Mouse (Mus musculus) gastrocnemius, postnatal 14 days (tissue): ENCODE results near the gene Cdhr5. TPM values are rescaled to one million over a fixed set of nuclear protein-coding genes. Genes with fewer than 3 reads are reported as not detected.

Experiments
- DNase-seq: peaks from one replicate; pipeline ENCODE4 v3.0.0; 2021; ENCODE audit warnings: mixed read lengths
- intact Hi-C: fragments of 180-260 bp; cut with DNase I; formaldehyde crosslinking; loops from one replicate; pipeline ENCODE4 v1.15.1; 2025; ENCODE audit warnings: low total_unique reads
- long read RNA-seq, 2 experiments: library from polyadenylated mRNA; stranded (forward); transcript quantifications; one replicate each; pipeline ENCODE4 v2.0.0; 2021
- total RNA-seq, 2 experiments: library from RNA; stranded (reverse); gene quantifications; 2 replicates each; pipeline ENCODE4 v1.2.3; 2021

Cdhr5 gene
- under 1 TPM; 0.44 to 0.59 TPM for total RNA-seq
- long read RNA-seq, experiment 1, partial matches to known transcripts = 0 of 1 reads
- long read RNA-seq, experiment 1, other reads (novel, unspliced or antisense) = 0 of 1 reads
- long read RNA-seq, experiment 2, partial matches to known transcripts = 0 of 1 reads
- long read RNA-seq, experiment 2, other reads (novel, unspliced or antisense) = 0 of 1 reads

DNA sequence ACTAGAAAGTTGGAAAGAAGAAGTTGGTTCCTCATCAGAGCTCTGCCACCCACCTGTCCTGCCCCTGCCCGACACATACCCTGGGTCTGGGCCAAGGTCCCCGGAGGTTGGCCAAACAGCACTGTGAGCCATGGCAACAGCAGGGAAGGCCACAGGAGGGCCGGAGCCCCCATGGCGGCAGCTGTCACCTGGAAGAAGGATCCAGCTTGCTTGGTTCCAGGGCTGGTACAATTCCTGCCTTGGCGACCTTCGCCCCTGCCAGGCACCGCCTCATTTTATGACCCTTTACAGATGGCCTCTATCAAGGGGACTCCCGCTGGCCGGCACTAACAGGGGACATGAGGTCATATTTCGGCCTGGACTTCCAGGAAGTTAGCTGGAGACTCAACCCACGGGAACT is at the start of gene Cdhr5:
Cdhr5 (minus strand) TSS at position 241 of the 400 bp plus-strand sequence.
- DNase-seq = no peak
- intact Hi-C loops = no loop called here

DNA sequence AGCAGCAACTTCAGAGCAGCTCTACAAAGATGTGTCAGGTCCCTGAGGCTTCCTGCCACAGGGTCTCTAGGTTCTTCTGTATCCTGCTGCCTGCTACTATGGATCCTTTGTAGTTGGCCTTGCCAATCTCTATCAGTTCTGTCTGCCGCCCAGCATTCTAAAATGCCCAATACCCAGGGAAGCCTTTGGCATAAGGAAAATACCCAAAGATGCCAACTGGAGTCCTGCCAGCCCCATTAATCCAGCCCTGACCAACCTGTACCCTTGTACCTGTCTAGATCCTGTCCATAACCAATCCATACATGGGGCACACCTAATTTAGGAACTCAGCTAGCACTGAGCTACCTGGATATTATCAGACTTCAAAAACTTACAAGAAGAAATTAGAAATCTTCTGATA is 48.1 kb upstream of the Cdhr5 start:
- intact Hi-C loops = no loop called here
- no peak for DNase-seq

DNA sequence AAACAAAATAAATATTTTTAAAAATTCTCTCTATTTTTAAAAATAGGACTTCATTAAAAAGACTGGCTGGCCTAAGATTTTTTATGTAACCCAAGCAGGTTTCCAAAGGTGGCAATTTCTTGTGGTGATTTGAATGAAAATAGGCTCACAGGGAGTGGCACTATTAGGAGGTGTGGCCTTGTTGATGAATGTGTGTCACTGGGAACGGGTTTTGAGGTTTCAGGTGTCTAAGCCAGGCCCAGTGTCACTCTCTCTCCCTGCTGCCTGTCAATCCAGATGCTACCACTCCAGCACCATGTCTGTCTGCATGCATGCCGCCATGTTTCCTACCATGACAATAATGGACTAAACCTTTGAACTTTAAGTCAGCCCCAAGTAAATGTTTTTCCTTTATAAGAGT is 42.9 kb upstream of the Cdhr5 start:
- no peak for DNase-seq
- intact Hi-C loops = no loop called here

DNA sequence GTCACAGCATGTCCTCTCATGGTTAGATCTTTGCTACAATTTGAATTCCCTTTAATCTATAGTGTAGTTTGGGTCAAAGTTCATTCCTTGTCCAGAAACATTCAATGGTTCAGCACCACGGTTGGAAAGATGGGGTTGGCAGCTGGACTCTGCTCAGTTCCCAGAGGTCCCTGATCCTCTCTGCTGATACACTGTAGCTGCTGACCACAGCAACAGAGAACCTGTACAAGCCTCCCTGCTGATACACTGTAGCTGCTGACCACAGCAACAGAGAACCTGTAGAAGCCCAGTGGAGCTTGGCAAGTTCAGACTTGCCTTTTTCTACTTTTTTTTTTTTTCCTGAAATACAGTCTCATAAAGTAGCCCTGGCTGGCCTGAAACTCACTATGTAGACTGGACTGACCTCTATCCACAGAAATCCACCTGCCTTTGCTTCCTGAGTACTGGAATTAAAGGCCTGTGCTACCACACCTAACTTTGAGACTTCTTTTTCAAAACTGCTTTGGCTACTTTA is 41.1 kb upstream of the Cdhr5 start:
- DNase-seq = no peak

DNA sequence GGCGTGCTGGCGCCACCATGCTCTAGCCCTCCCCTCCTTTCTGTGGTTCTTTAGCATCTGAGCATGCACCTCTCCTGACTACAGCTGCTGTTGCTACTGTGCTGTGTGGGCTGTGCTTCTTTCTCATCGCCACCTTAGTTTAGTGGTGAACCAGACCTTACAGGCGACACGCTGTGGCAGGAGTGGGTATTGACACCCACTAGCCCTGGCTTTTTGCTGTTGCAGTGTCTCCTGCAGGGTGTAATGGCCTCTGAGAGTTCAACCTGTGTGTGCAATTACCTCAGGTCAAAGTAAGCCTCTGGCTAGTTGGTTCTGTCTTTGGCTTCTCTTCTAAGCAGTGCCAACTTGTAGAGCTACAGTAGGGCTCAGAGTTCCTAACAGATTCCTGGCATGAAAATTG is 39.4 kb upstream of the Cdhr5 start:
- intact Hi-C loops = no loop called here
- no peak for DNase-seq

More for the DNA sequence above, 41.1 kb upstream of the Cdhr5 start:
- intact Hi-C loops = no loop called here

DNA sequence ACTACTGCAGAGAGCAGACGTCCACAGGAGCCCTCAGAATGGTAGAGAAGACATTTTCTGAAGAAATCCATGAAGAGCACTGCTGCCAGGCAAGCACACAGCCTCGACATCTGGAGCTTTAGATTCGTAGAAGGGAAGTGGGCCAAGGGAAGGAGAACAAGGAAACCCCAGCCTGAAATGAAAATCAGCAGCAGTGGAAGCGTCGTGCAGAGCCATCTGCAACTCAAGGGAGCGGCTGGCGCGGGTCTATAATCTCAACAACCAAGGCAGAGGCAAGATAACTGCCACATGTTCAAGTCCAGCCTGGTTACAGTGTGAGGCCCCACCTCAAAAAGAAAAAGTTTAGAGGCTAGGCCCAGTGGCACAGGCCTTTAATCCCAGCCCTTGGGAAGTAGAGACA is 38.5 kb upstream of the Cdhr5 start:
- intact Hi-C loops = no loop called here
- DNase-seq = no peak

DNA sequence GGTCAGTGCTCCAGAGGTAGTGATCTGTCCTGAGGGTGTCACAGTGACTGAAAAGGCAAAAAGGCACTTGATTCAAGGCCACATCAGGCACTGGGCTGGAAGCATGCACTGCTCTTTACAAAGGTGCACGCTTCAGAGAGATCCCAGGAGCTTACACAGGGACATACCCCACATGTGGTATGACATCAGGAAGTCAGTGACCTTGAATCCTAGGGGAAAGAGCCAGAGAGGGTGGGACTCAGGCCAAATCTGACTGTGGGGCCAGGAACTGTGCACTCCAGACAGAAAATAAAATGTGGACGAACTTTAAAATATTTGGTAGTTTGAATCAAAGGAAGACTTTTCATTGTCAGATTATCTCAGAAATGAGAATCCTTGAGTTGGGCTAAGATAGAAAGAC is 37.8 kb upstream of the Cdhr5 start:
- no peak for DNase-seq
- intact Hi-C loops = no loop called here

DNA sequence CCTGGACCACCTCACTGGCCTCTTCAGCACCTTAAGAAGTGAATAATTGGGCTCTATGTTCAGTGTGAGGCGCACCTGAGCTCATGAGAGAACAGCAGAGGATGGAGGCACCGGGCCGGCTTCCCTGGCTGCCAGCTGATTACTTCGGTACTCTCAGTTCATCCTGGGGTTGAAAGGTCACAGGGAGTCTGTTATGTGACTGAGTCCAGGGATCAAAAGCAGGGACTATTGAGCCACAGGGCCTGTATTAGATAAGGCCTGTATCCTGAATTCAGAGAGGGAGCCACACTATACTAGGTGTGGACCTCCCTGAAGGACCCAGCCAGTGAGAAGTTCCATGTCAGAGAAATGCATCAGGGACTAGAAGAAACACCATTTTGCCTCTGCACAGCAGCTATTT is 28.0 kb upstream of the Cdhr5 start:
- intact Hi-C loops = no loop called here
- DNase-seq = no peak

DNA sequence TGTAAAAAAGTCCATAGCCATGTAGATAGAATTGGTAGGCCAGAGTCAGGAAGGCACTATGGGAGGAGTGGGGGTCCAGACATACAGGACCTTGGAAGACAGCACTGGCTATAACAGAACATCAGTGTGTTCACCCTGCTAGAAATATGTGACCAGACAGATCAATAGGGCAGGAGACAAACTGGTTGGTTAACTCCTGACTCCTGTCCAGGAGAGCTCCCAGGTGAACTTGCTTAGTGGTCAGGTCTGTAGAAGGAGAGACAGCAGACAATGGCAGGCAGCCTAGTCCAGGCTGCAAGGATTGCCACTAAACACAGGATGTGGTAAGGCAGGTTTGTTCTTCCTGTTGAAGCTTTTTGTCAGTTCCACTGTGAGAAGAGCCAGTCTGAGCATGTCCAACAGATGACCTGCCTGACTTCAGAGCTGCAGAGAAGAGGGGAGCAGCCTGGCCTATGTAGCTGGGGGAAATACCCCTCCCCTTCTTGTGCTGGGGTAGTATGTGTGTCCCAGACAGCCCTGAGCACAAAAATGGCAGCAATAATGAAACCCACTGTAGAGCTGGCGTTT is 26.2 kb upstream of the Cdhr5 start:
- no peak for DNase-seq
- intact Hi-C loops = no loop called here

DNA sequence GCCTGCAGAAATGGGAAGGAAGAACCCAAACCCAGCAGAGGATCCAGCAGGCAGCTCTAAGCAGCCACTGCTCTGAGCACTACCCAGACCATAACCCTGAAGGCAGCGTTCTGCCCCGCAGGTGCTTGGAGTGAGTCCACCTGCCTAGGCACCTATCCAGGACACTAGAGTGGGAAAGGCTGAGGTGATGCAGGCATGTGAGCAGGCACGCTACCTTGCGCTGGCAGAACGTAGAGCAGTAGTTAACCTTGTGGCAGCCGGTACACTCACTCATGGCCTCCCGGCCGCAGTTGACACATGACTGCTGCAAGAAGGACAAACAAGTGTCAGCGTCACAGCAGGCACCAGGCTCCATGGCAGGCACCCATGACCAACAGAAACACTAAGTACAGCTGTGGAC is 24.8 kb upstream of the Cdhr5 start:
- no peak for DNase-seq
- intact Hi-C loops = no loop called here

DNA sequence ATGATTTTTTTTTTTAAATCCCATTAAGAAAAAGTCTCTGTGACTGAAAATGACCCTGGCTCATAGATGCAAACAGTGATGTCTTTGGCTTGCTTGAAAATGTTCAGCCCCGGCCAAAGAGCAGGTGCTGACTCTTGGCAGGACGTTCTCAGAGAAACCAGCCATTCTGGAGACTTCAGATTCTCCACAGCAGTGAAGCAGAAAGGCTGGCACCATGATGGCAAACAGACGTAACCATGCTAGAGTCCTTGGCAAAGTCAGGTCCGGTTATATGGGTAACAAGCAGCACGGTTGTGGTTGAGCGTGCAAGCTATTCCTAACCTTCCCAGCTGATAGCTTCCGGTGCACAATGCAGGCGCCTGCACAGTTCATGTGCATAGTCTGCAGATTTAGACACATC is 22.6 kb upstream of the Cdhr5 start:
- DNase-seq = no peak
- intact Hi-C loops = no loop called here

DNA sequence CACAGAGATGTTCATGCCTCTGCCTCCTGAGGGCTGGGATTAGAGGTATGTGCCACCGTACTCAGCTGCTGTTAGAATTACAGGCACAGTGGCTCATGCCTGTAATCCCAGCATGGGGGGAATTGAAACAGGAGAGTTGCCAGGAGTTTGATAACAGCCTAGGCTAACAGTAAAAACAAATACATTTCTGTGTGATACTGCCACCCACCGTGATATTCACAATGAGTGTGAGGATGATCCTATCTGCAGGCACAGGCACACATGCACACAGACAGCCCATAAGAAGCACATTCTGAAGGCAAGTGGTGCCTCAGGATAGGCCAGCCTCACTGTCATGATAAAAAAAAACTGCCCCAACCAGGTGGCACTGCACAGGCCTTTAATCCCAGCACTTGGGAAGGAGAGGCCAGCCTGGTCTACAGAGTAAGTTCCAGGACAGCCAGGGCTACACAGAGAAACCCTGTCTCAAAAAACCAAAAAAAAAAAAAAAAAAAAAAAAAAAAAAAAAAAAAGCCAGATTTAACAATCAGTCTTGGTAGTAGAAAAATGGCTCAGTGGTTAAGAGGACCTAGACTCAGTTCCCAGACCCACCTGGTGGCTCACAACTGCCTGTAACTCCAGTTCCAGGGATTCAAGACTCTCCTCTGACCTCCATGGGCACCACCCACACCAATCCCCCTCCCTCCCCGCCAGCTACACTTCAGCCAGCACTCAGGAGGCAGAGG is 21.5 kb upstream of the Cdhr5 start:
- no peak for DNase-seq
- intact Hi-C loops = no loop called here

DNA sequence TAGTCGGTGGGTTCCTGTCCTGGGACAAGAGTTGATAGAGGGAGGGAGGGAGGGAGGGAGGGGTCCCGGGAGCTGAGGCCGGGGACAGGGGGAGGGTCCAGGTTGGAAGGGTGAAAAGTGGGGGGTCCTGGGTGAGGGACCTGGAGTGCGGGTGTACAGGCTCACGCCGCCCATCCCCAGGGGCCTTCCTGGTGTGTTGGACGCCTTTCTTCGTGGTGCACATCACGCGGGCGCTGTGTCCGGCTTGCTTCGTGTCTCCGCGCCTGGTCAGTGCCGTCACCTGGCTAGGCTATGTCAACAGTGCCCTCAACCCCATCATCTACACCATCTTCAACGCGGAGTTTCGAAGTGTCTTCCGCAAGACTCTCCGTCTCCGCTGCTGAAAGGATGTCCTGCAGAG is 17.9 kb upstream of the Cdhr5 start:
- DNase-seq = no peak
- intact Hi-C loops = no loop called here

DNA sequence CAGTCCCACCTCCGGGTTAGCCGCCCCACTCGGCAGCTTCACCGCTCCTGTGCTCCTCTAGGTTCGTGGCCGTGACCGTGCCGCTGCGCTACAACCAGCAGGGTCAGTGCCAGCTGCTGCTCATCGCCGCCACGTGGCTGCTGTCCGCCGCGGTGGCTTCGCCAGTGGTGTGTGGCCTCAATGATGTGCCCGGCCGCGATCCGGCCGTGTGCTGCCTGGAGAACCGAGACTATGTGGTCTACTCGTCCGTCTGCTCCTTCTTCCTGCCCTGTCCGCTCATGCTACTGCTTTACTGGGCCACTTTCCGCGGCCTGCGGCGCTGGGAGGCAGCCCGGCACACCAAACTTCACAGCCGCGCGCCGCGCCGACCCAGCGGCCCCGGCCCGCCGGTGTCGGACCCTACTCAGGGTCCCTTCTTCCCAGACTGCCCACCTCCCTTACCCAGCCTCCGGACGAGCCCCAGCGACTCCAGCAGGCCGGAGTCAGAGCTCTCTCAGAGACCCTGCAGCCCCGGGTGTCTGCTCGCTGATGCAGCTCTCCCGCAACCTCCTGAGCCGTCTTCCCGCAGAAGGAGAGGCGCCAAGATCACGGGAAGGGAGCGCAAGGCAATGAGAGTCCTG is 17.4 kb upstream of the Cdhr5 start:
- intact Hi-C loops = no loop called here
- peak; percentile 55 for DNase-seq

DNA sequence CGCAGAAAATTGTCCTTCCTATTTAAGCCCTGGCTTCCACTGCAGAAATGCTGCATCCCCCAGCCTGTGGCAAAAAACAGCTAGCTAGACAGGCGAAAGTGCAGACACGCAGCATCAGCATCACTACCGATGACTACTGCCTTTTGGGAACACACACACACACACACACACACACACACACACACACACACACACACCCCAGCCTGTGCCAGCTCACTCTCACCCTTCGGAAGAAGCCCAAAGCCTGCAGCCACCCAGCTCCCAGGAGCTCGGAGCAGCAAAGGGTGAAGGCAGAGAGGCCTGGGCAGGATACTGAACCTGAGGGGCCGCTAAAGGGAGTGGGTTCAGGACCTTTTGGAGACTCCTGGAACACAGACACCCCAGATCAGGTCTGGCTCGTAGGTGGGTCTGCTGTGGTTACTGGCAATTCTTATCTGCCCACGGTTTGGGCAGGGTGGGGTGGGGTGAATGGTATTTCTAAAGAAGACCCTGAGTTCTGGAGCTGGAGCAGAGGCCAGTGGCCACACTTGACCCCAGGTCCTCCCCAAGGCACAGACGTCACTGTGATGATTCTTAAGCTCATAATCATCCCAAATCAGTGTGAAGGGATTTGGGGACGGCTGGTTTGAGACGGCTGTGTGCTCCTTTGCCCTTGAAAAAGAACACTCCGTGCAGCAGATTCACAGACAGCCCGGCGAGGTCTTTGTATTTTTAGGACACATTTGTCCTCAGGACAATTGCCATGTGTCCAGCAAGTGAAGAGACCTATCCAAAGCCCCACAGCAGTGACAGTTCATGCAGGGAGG is 16.2 kb upstream of the Cdhr5 start:
- DNase-seq = no peak
- intact Hi-C loops = no loop called here

DNA sequence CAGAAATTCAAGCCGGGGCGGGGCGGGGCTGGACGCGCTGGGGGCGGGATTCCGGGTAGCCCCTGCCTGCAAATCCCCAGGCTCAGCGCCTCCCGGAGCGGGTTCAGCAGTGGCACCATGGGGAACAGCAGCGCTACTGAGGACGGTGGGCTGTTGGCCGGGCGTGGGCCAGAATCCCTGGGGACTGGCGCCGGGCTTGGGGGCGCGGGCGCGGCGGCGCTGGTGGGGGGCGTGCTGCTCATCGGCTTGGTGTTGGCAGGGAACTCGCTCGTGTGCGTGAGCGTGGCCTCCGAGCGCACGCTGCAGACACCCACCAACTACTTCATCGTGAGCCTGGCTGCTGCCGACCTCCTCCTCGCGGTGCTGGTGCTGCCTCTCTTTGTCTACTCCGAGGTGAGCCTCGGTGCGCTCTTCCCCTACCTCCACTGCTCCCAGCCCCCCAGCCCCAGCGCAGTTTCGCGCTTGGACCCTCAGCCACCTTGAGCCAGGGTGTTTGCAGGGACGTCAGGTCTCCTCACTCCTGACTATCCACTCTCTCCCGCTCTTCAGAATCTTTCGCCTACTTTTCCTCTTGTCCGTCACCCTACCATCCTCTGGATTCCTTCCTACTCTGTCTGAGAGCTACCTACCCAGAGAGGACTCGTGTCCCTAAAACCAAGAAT is 15.5 kb upstream of the Cdhr5 start, which contains the start of gene Drd4:
Drd4 (plus strand) TSS at position 86 of the 662 bp plus-strand sequence.
- intact Hi-C loops = no loop called here
- DNase-seq = no peak

DNA sequence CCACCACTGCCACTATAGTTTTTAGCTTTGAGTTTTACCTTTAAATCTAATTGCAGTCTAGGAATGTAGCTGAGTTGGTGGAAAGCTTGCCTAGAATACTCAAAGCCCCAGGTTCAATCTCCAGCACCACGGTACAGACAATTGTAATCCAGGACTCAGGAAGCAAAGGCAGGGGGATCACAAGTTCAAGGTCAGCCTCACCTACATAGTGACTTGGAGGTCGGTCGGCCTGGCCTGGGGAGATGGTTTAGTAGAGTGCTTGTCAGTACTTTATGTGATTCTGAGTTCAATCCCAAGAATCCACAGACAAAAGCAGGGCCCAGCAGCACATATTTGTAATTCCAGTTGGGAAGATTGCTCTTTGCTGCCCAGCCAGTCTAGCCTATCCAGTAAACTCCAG is 11.5 kb upstream of the Cdhr5 start:
- no peak for DNase-seq
- intact Hi-C loops = no loop called here

DNA sequence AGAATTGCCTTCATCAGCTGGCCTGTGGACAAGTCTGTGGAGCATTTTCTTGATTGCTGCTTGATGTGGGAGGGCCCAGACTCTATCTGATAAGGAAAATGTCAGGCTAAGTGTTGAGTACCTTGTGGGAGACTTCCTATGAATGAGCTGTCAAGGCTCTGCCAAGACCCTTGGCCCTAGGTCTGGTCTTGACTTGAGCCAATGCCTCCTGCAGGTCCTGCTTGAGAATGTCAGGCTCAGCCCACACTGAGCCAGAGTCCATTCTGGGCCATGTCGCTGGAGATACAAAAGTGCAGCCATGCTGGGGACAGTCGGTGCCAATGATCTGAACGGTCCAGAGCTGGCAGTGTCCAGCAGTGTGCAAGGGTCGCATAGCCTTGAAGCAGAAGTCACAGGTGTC is 6.2 kb upstream of the Cdhr5 start:
- DNase-seq = no peak
- intact Hi-C loops = no loop called here

DNA sequence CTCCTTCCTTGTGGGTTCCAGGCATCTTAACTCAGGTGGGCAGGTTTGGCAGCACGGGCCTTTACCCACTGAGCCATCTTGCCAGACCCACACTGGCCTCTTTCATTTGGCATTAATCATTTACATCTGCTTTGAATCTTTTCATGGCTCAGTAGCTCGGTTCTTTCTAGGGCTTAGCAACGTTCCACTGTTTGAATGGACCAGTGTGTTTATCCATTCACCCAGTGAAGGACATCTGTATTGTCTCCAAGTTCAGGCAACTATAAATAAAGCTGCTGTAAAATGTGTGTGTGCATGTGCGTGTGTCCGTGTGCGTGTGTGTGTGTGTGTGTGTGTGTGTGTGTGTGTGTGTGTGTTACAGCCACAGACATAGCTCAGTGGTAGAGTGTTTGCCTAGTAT is 4.9 kb upstream of the Cdhr5 start:
- DNase-seq = no peak
- intact Hi-C loops = no loop called here
